Mouse (Mus musculus) heart, adult 2 months (tissue): ENCODE results near the gene Bend7.

Source experiments
- CTCF ChIP-seq: fragments of 200-600 bp; IDR thresholded peaks from 2 replicates; pipeline ENCODE4 v1.8.1; 2022; ENCODE audit warnings: antibody characterized with exemption, mild to moderate bottlenecking, moderate library complexity
- EP300 ChIP-seq: fragments of 200-500 bp; IDR thresholded peaks from 2 replicates; pipeline ENCODE4 v1.6.1; 2011; ENCODE audit warnings: low read depth, low read length, control low read depth; ENCODE audit not compliant: insufficient read depth
- POLR2A ChIP-seq: fragments of 200-500 bp; IDR thresholded peaks from 2 replicates; pipeline ENCODE4 v1.6.1; 2011; ENCODE audit warnings: mild to moderate bottlenecking, low read depth, low read length, control low read depth; ENCODE audit not compliant: insufficient read depth

DNA sequence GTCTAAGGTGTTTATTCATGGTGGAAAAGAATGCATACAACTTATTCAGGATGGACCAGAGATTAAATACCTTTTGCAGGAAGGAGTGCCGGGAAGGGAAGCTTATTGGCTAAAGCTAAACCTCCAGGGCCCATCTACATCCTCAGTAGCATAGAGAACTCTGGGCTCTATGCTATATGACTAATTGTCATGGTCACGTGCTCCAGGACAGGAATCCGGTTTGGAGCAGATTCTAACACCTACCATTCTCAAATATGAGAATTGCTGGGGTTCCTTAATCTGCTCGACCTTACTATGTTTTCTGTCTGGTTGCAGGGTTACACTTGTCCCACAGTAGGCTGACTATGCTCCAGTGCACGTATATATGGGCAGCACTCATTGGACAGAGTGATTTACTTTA is 110.4 kb downstream of the Bend7 start:
- TF ChIP-seq CTCF (no peak), POLR2A (no peak), EP300 (no peak)
